Mouse (Mus musculus): ENCODE measurements at regions not wholly inside any gene's neighbourhood (a gene's known extent, or its start where the extent isn't known, plus 50 kb on each side); places are given as distances from the start of the nearest gene placed in this dataset.

- H3K36me3 ChIP-seq (ENCODE audit: control insufficient read depth, insufficient read depth, low read length): no peaks in the 10 kb centered on the region
- whole genome bisulfite sequencing: 82% methylated on average over 4 of the region's 4 CpGs
- no peak for TF ChIP-seq POLR2A (IDR thresholded peaks at IDR 0.05; ENCODE audit: borderline replicate concordance, extremely low read depth, insufficient read depth, insufficient read length)
- no peak overlapping the region for H3K4me2 ChIP-seq (replicated peaks; ENCODE audit: low read depth, low read length, severe bottlenecking)
- no peaks in the 10 kb centered on the region for H3K9me3 ChIP-seq (ENCODE audit: control insufficient read depth, low read length)
- no peak for DNase-seq (ENCODE audit: low spot score)
- H3K27ac ChIP-seq (replicated peaks; ENCODE audit: low read depth, low read length): no peak overlapping the region
- H3K4me1 ChIP-seq (ENCODE audit: control insufficient read depth, insufficient read depth, low read length): no peaks in the 10 kb centered on the region
- H3K9ac ChIP-seq (ENCODE audit: low read depth, low read length, severe bottlenecking): no peak overlapping the region
- H3K27me3 ChIP-seq (ENCODE audit: control insufficient read depth, insufficient read depth, low read length): no peaks in the 10 kb centered on the region
- no peak for ATAC-seq (ENCODE audit: low FRiP score, low read depth)
- no peak overlapping the region for H3K4me3 ChIP-seq (replicated peaks; ENCODE audit: low read length)
These were observed 719.2 kb upstream of the Tenm3 start for GRCm38 (mm10) chr8:49562976-49563375.

GRCm38 (mm10) chr8:49555724-49556457 lies 712.1 kb upstream of the Tenm3 start:
- Histone ChIP-seq H3K9me3 (ENCODE audit: control insufficient read depth, low read length) (no peaks in the 10 kb centered on the region), H3K4me1 (ENCODE audit: control insufficient read depth, insufficient read depth, low read length) (no peaks in the 10 kb centered on the region), H3K4me3 (replicated peaks; ENCODE audit: low read length) (no peak overlapping the region), H3K4me2 (replicated peaks; ENCODE audit: low read depth, low read length, severe bottlenecking) (no peak overlapping the region), H3K27ac (replicated peaks; ENCODE audit: low read depth, low read length) (no peak overlapping the region), H3K27me3 (ENCODE audit: control insufficient read depth, insufficient read depth, low read length) (no peaks in the 10 kb centered on the region), H3K9ac (ENCODE audit: low read depth, low read length, severe bottlenecking) (no peak overlapping the region), H3K36me3 (ENCODE audit: control insufficient read depth, insufficient read depth, low read length) (no peaks in the 10 kb centered on the region)
- 69% methylated on average over 7 of the region's 7 CpGs for WGBS
- DNase-seq (ENCODE audit: low spot score) (peak; percentile 67), ATAC-seq (ENCODE audit: low FRiP score, low read depth) (no peak)
- TF ChIP-seq POLR2A (IDR thresholded peaks at IDR 0.05; ENCODE audit: borderline replicate concordance, extremely low read depth, insufficient read depth, insufficient read length): no peak

- Histone ChIP-seq H3K36me3 (ENCODE audit: control insufficient read depth, insufficient read depth, low read length) (no peaks in the 10 kb centered on the region), H3K9ac (ENCODE audit: low read depth, low read length, severe bottlenecking) (no peak overlapping the region), H3K4me1 (ENCODE audit: control insufficient read depth, insufficient read depth, low read length) (no peaks in the 10 kb centered on the region), H3K4me2 (replicated peaks; ENCODE audit: low read depth, low read length, severe bottlenecking) (no peak overlapping the region), H3K4me3 (replicated peaks; ENCODE audit: low read length) (no peak overlapping the region), H3K27ac (replicated peaks; ENCODE audit: low read depth, low read length) (no peak overlapping the region), H3K9me3 (ENCODE audit: control insufficient read depth, low read length) (no peaks in the 10 kb centered on the region), H3K27me3 (ENCODE audit: control insufficient read depth, insufficient read depth, low read length) (no peaks in the 10 kb centered on the region)
- no peak for TF ChIP-seq POLR2A (IDR thresholded peaks at IDR 0.05; ENCODE audit: borderline replicate concordance, extremely low read depth, insufficient read depth, insufficient read length)
- ATAC-seq (ENCODE audit: low FRiP score, low read depth) (no peak), DNase-seq (ENCODE audit: low spot score) (no peak)
- 87% methylated on average over 3 of the region's 3 CpGs for whole genome bisulfite sequencing
These were observed 709.4 kb upstream of the Tenm3 start for GRCm38 (mm10) chr8:49553175-49553574.

GRCm38 (mm10) chr8:49543321-49543720 lies 699.6 kb upstream of the Tenm3 start:
- Histone ChIP-seq H3K4me3 (replicated peaks; ENCODE audit: low read length) (no peak overlapping the region), H3K4me1 (ENCODE audit: control insufficient read depth, insufficient read depth, low read length) (no peaks in the 10 kb centered on the region), H3K36me3 (ENCODE audit: control insufficient read depth, insufficient read depth, low read length) (no peaks in the 10 kb centered on the region), H3K4me2 (replicated peaks; ENCODE audit: low read depth, low read length, severe bottlenecking) (no peak overlapping the region), H3K9ac (ENCODE audit: low read depth, low read length, severe bottlenecking) (no peak overlapping the region), H3K9me3 (ENCODE audit: control insufficient read depth, low read length) (no peaks in the 10 kb centered on the region), H3K27me3 (ENCODE audit: control insufficient read depth, insufficient read depth, low read length) (no peaks in the 10 kb centered on the region), H3K27ac (replicated peaks; ENCODE audit: low read depth, low read length) (no peak overlapping the region)
- ATAC-seq (ENCODE audit: low FRiP score, low read depth): no peak
- TF ChIP-seq POLR2A (IDR thresholded peaks at IDR 0.05; ENCODE audit: borderline replicate concordance, extremely low read depth, insufficient read depth, insufficient read length): no peak
- 91% methylated on average over 4 of the region's 4 CpGs for WGBS
- DNase-seq (ENCODE audit: low spot score): no peak

GRCm38 (mm10) chr8:49541337-49541736 lies 697.6 kb upstream of the Tenm3 start:
- H3K4me1 ChIP-seq (ENCODE audit: control insufficient read depth, insufficient read depth, low read length): no peaks in the 10 kb centered on the region
- WGBS: 58% methylated on average over 5 of the region's 5 CpGs
- no peak overlapping the region for H3K27ac ChIP-seq (replicated peaks; ENCODE audit: low read depth, low read length)
- H3K4me2 ChIP-seq (replicated peaks; ENCODE audit: low read depth, low read length, severe bottlenecking): no peak overlapping the region
- ATAC-seq (ENCODE audit: low FRiP score, low read depth) (no peak), DNase-seq (ENCODE audit: low spot score) (no peak)
- no peak overlapping the region for H3K4me3 ChIP-seq (replicated peaks; ENCODE audit: low read length)
- TF ChIP-seq POLR2A (IDR thresholded peaks at IDR 0.05; ENCODE audit: borderline replicate concordance, extremely low read depth, insufficient read depth, insufficient read length): no peak
- no peaks in the 10 kb centered on the region for H3K27me3 ChIP-seq (ENCODE audit: control insufficient read depth, insufficient read depth, low read length)
- no peak overlapping the region for H3K9ac ChIP-seq (ENCODE audit: low read depth, low read length, severe bottlenecking)
- no peaks in the 10 kb centered on the region for H3K9me3 ChIP-seq (ENCODE audit: control insufficient read depth, low read length)
- no peaks in the 10 kb centered on the region for H3K36me3 ChIP-seq (ENCODE audit: control insufficient read depth, insufficient read depth, low read length)

Data from limb, embryonic 14.5 days (tissue).